Mouse (Mus musculus): ENCODE data around the gene Mapkapk3. TPM values are rescaled to one million over a fixed set of nuclear protein-coding genes. Genes with fewer than 3 reads are reported as not detected.
A peak's percentile ranks its signal among the peaks of the same experiment; 100 is the strongest.

The Mapkapk3 gene
- total and polyA plus RNA-seq, 2 experiments from 2014 or later: 1.3 to 3.2 TPM

GRCm38 (mm10) chr9:107263912-107264311 is 25.8 kb downstream of the Mapkapk3 start:
- Histone ChIP-seq H3K4me3 (ENCODE audit: low read depth, low read length) (no peak overlapping the region), H3K36me3 (ENCODE audit: insufficient read depth, low read length) (no peaks in the 10 kb centered on the region), H3K27me3 (ENCODE audit: insufficient read depth, low read length) (no peaks in the 10 kb centered on the region), H3K27ac (ENCODE audit: low read depth, low read length) (no peak overlapping the region), H3K4me2 (ENCODE audit: low read depth, low read length, poor library complexity, severe bottlenecking) (no peak overlapping the region), H3K9ac (replicated peaks; ENCODE audit: low read length, poor library complexity, severe bottlenecking) (no peak overlapping the region), H3K9me3 (ENCODE audit: low read length) (no peaks in the 10 kb centered on the region), H3K4me1 (ENCODE audit: insufficient read depth, low read length) (no peaks in the 10 kb centered on the region)
- 95% methylated on average over 5 of the region's 5 CpGs for WGBS
- DNase-seq (ENCODE audit: low spot score) (no peak), ATAC-seq (ENCODE audit: low FRiP score) (no peak)
- TF ChIP-seq CTCF (IDR thresholded peaks at IDR 0.05): no peak

- 69% methylated on average over 7 of the region's 7 CpGs for WGBS
- no peak overlapping the region for H3K4me2 ChIP-seq (ENCODE audit: low read depth, low read length, poor library complexity, severe bottlenecking)
- no peak overlapping the region for H3K27ac ChIP-seq (ENCODE audit: low read depth, low read length)
- no peak overlapping the region for H3K4me3 ChIP-seq (ENCODE audit: low read depth, low read length)
- ATAC-seq (ENCODE audit: low FRiP score) (no peak), DNase-seq (ENCODE audit: low spot score) (peak; percentile 51)
- H3K9ac ChIP-seq (replicated peaks; ENCODE audit: low read length, poor library complexity, severe bottlenecking): no peak overlapping the region
- no peaks in the 10 kb centered on the region for H3K4me1 ChIP-seq (ENCODE audit: insufficient read depth, low read length)
- no peak for TF ChIP-seq CTCF (IDR thresholded peaks at IDR 0.05)
- no peaks in the 10 kb centered on the region for H3K9me3 ChIP-seq (ENCODE audit: low read length)
- H3K27me3 ChIP-seq (ENCODE audit: insufficient read depth, low read length): no peaks in the 10 kb centered on the region
- no peaks in the 10 kb centered on the region for H3K36me3 ChIP-seq (ENCODE audit: insufficient read depth, low read length)
These were observed 27.3 kb downstream of the Mapkapk3 start for GRCm38 (mm10) chr9:107262375-107262774.

DNA sequence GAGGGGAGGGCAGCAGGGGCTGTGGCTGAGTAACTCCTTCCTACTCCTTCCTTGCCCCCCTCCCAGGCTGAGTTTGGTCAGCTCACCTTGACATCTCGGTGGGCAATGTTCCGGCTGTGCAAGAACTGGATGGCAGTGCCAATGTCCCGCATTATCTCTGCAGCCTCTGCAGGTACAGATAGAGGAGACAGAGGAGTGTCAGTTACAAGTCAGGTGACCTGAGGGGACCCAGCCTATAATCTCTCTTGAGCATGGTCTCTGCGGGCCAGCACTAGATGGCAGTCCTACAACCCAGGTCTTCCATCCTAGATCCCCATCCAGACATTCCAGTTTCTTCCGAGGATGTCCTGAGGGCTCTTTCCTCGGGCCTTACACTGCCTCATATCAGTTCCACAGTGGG is 27.9 kb downstream of the Mapkapk3 start:
- no peak overlapping the region for H3K27ac ChIP-seq (ENCODE audit: low read depth, low read length)
- H3K4me2 ChIP-seq (ENCODE audit: low read depth, low read length, poor library complexity, severe bottlenecking): no peak overlapping the region
- H3K9ac ChIP-seq (replicated peaks; ENCODE audit: low read length, poor library complexity, severe bottlenecking): no peak overlapping the region
- H3K36me3 ChIP-seq (ENCODE audit: insufficient read depth, low read length): no peaks in the 10 kb centered on the region
- no peaks in the 10 kb centered on the region for H3K4me1 ChIP-seq (ENCODE audit: insufficient read depth, low read length)
- 82% methylated on average over 6 of the region's 6 CpGs for WGBS
- DNase-seq (ENCODE audit: low spot score) (no peak), ATAC-seq (ENCODE audit: low FRiP score) (no peak)
- TF ChIP-seq CTCF (IDR thresholded peaks at IDR 0.05): no peak
- H3K9me3 ChIP-seq (ENCODE audit: low read length): no peaks in the 10 kb centered on the region
- no peak overlapping the region for H3K4me3 ChIP-seq (ENCODE audit: low read depth, low read length)
- H3K27me3 ChIP-seq (ENCODE audit: insufficient read depth, low read length): no peaks in the 10 kb centered on the region

- Histone ChIP-seq H3K9ac (replicated peaks; ENCODE audit: low read length, poor library complexity, severe bottlenecking) (no peak overlapping the region), H3K4me1 (ENCODE audit: insufficient read depth, low read length) (0 out of 2 replicates have a peak, but pooled peaks cover under 1% of the 10 kb centered on the region), H3K4me3 (ENCODE audit: low read depth, low read length) (no peak overlapping the region), H3K4me2 (ENCODE audit: low read depth, low read length, poor library complexity, severe bottlenecking) (no peak overlapping the region), H3K36me3 (ENCODE audit: insufficient read depth, low read length) (no peaks in the 10 kb centered on the region), H3K9me3 (ENCODE audit: low read length) (no peaks in the 10 kb centered on the region), H3K27me3 (ENCODE audit: insufficient read depth, low read length) (no peaks in the 10 kb centered on the region), H3K27ac (ENCODE audit: low read depth, low read length) (no peak overlapping the region)
- WGBS: 52% methylated on average over 8 of the region's 8 CpGs
- no peak for TF ChIP-seq CTCF (IDR thresholded peaks at IDR 0.05)
- no peak for ATAC-seq (ENCODE audit: low FRiP score)
- DNase-seq (ENCODE audit: low spot score): no peak
These were observed 28.8 kb downstream of the Mapkapk3 start for GRCm38 (mm10) chr9:107260836-107261235.

GRCm38 (mm10) chr9:107260429-107260828 is 29.2 kb downstream of the Mapkapk3 start:
- no peaks in the 10 kb centered on the region for H3K9me3 ChIP-seq (ENCODE audit: low read length)
- ATAC-seq (ENCODE audit: low FRiP score) (no peak), DNase-seq (ENCODE audit: low spot score) (peak; percentile 19)
- 62% methylated on average over 2 of the region's 2 CpGs for WGBS
- H3K27me3 ChIP-seq (ENCODE audit: insufficient read depth, low read length): no peaks in the 10 kb centered on the region
- no peak overlapping the region for H3K27ac ChIP-seq (ENCODE audit: low read depth, low read length)
- H3K9ac ChIP-seq (replicated peaks; ENCODE audit: low read length, poor library complexity, severe bottlenecking): no peak overlapping the region
- H3K4me1 ChIP-seq (ENCODE audit: insufficient read depth, low read length): peaks cover 5% of the 10 kb centered on the region; the same call in 1 of the 2 replicates
- no peak for TF ChIP-seq CTCF (IDR thresholded peaks at IDR 0.05)
- no peak overlapping the region for H3K4me2 ChIP-seq (ENCODE audit: low read depth, low read length, poor library complexity, severe bottlenecking)
- H3K4me3 ChIP-seq (ENCODE audit: low read depth, low read length): no peak overlapping the region
- no peaks in the 10 kb centered on the region for H3K36me3 ChIP-seq (ENCODE audit: insufficient read depth, low read length)

GRCm38 (mm10) chr9:107259571-107259970 is 30.1 kb downstream of the Mapkapk3 start:
- Histone ChIP-seq H3K27me3 (ENCODE audit: insufficient read depth, low read length) (no peaks in the 10 kb centered on the region), H3K9ac (replicated peaks; ENCODE audit: low read length, poor library complexity, severe bottlenecking) (no peak overlapping the region), H3K9me3 (ENCODE audit: low read length) (no peaks in the 10 kb centered on the region), H3K27ac (ENCODE audit: low read depth, low read length) (no peak overlapping the region), H3K4me1 (ENCODE audit: insufficient read depth, low read length) (peaks cover 11% of the 10 kb centered on the region; the same call in 1 of the 2 replicates), H3K4me2 (ENCODE audit: low read depth, low read length, poor library complexity, severe bottlenecking) (no peak overlapping the region), H3K36me3 (ENCODE audit: insufficient read depth, low read length) (no peaks in the 10 kb centered on the region), H3K4me3 (ENCODE audit: low read depth, low read length) (no peak overlapping the region)
- TF ChIP-seq CTCF (IDR thresholded peaks at IDR 0.05): no peak
- no peak for DNase-seq (ENCODE audit: low spot score)
- WGBS: 60% methylated on average over 6 of the region's 6 CpGs
- no peak for ATAC-seq (ENCODE audit: low FRiP score)
